Mouse (Mus musculus): ENCODE results near the gene Ttll5. TPM values are rescaled to one million over a fixed set of nuclear protein-coding genes. Genes with fewer than 3 reads are reported as not detected.

Gene Ttll5
- total RNA-seq, 1 experiment from 2014 or later: 21.9 TPM

DNA sequence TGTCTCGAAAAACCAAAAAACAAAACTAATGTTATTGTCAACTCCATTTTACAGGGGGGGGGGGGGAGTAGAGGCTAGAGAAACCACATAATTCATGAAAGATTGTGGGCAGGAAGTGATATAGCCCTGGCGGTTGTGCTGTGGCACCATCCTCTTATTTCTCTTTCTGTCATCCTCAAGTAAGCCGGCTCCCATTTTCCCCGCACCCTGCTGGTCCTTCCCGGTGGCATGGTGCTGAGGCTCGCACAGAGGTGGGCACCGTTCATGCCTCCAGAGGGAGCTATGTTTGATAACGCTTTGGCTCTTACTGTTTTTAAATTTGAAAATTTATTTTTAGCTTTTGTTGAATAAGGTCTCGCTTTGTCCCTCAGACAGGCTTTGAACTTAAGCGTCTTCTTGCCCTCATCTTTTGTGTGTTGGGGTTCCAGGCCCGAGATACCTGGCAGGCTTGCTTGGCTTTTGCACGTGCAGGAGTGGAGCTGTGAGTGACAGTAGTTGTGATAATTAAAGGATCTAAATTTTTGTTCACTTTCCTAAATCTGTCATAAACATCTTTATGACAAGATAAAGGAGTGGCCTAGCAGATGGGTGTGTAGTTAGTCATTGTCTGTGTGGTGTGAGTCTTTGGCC lies 15.0 kb downstream of the Ttll5 start:
- DNase-seq: no peak

DNA sequence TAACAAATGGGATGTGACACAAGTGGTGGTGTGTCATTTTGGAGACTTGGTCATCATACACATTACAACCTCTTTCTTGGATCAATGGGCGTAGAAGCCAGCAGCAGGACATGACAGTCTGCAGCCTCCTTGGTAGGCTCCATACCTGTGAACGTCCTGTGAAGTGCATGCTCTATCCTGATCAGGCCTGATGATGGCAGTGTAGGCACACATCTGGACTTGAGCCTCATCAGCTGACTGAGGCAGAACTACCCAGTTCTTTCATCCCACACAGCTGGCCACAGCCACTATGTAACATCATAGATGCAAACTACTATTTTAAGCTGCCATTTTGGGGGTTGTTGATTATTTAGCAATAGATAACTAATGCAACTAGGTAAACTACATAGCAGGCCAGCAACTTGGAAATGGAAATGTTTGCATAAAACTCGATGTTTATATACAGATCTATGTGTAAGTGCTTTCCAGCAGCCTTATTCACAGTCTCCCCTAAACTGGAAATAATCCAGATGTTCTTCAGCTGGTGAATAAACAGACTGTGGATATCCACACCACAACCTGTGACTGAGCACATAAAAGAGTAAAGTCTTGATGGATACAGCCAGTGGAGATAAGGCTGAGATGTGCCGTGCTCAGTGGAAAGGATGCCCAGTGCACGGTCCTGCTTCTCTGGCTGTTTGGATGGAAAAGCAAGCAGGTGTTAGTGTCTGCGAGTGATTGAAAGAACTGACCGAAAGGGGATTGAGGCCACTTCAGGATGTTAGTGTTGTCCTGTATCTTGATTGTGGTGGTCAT lies 23.9 kb downstream of the Ttll5 start:
- peak; percentile 58 for DNase-seq

DNA sequence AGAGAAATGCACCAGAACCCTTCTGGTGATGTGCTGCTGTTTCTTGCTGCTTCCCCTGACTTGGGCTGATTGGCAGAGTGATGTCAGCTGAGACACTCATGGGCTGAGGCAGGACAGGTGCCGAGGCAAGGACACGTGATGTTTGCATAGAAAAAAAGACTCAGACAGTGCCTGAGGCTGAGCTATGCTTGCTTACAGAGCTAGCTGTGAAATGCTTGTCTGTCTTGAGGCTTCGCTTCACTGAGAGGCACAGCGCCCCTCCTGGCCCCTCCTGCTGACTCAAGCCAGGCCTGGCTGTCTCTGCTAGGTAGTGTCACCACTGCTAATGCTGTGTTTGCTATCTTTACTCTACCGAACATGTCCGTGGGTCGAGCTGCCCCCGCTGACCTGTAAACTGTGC lies 26.2 kb downstream of the Ttll5 start:
- DNase-seq: no peak

GRCm38 (mm10) chr12:85853836-85854235 lies 29.4 kb downstream of the Ttll5 start:
- DNase-seq: no peak

DNA sequence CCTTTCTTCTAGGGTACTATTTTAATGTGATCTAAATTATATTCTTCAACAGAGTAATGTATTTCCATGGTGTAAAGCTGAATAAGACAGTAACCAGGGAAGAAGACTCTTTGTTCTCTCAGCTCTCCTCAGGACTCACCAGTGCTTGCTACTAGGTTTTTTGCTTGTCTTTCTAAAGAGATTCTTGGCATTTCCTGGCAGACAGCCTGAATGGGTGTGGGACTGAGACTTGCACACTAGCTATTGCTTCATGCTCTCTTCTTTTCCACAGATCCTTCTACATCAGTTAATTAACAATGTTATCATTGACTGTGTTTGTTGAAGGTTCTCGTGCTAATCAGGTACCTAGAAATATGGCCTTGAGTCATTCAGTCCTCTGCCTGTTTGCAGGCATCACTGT lies 29.8 kb downstream of the Ttll5 start:
- DNase-seq: no peak

DNA sequence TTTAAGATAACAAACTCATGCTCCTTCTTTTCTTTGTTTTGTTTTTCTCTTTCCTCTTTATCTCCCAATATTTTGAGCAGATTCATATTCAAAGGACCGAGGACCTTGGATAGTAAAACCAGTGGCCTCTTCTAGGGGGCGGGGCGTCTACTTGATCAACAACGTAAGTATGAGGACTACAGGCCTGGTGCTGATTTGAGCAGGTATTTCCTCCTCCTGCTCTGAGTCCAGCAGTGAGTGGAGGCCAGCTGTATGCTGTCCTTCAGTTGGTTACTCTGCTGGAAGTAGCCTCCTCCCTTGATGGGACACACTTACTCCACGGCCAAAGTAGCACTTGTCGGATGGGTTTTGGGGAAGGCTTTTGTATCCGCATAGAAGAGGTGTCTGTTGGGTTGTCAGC lies 32.8 kb downstream of the Ttll5 start:
- DNase-seq: no peak

DNA sequence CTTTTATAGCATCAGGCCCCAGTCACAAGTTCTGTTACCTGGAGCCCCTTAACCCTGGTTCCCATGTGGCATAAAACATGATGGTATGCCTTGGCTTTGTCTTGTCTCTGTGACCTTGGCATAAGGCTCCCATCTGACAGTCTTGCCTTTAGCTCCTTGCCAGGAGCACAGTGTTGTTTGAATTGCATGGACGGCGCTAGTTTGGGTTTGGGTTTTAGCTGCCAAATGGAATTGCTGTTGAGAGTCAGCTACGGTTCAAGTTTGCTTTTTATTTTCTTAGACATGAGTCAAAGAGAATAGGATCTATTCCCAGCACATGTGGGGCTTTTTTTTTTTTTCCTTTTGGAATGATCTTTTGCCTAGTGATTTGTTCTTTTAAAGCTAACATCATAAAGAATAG lies 34.7 kb downstream of the Ttll5 start:
- no peak for DNase-seq

DNA sequence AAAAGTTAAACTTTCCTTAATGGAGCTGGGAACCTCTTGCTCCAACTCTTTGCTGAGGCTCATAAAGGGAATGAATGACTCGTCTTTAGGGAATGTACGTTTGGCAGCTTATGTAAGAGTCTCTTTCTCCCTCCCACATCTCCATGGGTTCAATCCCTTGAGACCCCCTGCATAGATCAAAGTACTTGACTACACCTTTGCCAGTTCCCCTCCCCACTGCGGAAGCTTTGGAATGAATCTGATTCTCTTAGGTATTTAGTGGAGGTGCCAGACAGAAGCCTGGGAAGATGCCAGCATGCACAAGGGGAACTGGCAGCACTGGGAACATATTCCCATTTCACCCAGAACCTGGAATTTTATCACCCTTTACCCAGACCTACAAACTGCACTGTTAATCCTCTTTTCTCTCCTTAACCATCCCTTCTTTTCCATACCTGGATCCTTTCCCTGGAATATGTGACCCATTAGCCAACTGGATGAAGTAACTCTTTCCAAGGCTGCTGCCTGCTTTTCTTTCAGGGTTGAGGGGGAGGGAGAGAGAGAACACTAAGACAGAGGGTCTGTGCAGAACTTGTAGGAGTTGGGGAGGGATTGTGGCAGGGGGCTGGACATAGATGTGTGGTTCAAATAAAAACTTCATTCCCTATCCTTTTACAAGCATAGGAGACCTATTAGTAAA lies 35.2 kb downstream of the Ttll5 start:
- DNase-seq: peak; percentile 35

DNA sequence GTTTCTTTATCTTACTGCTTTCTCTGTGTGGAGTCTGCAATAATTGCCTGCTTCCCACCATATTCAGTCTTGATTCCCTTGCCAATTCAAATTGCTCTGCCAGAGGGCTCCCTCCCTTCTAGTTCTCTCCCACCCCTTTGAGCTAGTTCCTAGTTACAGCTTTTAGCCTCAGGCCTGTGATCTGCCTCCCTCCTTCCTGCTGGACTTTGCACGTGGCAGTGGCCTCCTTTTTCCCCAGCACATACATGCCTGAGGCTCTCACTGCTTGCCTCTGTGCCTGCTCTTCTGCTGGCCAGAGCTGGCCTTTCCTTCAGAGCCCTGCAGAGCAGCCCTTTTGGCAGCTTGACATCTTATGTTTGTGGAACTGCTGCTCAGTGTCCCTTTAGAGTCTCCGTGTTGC lies 38.1 kb downstream of the Ttll5 start:
- DNase-seq: peak; percentile 27

- no peak for DNase-seq
Measured at GRCm38 (mm10) chr12:85865526-85865925, 41.1 kb downstream of the Ttll5 start.

- no peak for DNase-seq
Measured at GRCm38 (mm10) chr12:85866624-85867023, 42.2 kb downstream of the Ttll5 start.

GRCm38 (mm10) chr12:85867125-85867524 lies 42.7 kb downstream of the Ttll5 start:
- no peak for DNase-seq

DNA sequence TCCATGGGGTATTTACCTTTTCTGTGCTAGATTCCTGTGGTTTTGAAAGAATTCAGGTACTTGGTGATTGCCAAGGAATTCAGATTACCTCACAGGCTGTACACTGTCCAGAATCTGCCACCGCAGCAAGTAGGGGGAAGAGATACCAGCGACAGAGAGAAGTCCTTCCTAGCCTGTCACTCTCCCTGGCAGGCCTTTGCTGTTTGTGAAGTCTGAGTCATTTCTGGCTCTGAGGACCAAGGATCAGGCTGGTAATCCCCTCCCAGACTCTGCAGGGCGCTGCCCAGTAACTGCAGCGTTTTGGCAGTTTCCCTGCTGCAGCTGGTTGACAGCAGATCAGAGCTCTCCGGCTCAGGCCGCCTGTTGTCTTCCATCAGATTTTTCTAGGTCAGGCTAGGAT lies 45.0 kb downstream of the Ttll5 start:
- DNase-seq: peak; percentile 70

DNA sequence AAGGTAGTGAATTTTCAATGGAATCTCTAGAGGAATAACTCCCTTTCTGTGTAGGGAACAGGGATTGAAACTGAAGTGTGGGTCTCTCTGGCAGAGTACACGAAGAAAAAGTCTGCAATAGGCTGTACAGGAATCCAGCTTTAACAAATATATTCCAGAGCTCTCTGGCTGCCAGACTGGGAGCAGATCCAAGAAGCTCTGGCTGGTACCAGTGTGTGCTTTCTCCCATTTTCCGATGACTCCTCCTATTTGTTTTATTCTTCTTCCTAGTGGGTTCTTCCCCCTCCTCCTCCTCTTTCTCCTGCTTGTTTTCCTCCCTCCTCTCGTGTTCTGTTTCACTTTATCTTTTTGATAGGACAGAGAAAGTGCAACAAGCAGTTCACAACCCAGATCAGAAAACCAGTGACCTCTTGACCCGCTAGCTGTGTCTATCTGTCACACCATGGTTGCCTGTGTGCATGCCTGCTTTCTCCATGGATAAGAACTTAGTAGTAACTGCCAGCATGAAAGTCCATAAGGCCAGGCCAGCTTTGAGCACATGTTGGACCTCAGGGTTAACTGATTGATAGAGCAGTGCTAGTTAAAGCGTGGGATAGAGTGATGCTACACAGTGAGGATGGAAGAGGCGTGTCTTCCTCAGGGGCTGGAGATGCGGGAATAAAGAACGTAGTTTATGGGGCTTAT lies 55.3 kb downstream of the Ttll5 start:
- DNase-seq: peak; percentile 14

GRCm38 (mm10) chr12:85885024-85885423 lies 60.6 kb downstream of the Ttll5 start:
- DNase-seq: no peak

- DNase-seq: no peak
Measured at GRCm38 (mm10) chr12:85890054-85890453, 65.6 kb downstream of the Ttll5 start.

DNA sequence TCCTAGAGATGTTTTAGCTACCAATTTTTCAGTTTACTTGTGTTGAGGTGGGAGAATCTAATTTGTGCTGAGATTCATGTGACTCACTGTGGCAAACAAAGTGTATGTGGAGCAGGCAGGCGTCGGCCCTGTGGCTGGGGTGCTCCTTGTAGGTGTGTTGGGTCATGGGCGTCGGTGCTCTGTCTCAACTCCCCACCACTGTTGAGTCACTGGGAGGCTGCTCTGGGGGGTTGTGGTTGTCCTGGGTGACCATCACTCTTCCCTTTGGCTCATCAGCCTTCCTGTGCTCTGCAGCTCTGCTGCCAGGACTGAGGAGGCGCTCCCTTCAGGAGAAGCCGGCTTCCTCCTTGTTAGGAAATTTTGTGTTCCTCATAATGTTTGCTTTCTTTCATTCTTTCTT lies 79.5 kb downstream of the Ttll5 start:
- no peak for DNase-seq

GRCm38 (mm10) chr12:85905666-85906065 lies 81.2 kb downstream of the Ttll5 start:
- no peak for DNase-seq

DNA sequence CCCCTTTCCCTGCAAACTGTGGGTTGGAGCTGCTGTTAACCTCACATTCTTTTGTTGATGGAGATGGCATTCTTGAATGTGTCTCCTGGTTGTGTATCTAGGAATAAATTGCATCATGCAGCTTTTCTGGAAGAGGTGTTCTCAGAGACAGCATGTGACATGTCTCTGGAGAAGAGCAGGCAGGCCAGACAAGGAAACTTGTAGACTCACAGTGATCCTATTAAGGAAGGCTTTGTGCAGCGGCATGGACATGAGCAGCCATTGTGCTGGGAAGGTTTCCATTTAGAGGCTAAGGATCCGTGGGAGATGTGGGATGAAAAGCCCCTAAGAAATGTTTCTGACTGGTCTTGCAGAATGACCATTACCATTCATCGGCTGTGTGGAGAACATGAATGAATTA lies 83.4 kb downstream of the Ttll5 start:
- DNase-seq: no peak

DNA sequence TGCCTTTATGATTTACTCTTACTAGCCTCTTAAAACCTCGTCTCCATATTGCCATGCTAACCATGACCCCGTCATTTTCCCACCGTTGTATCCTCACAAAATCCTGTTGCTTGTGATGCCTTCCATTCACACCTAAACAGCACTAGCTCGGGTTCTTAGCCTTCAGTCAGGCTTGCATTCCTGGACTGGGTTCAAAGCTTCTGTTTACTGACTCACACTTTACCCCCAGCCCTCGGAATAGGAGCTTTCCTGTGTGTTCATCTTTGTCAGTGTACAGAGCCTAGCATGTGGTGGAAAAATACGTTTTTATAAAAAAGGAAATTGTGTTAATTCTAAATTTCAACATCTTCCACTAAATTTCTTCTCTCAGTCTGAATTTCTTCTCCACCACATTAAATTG lies 86.4 kb downstream of the Ttll5 start:
- DNase-seq: no peak

GRCm38 (mm10) chr12:85912712-85913504 lies 88.4 kb downstream of the Ttll5 start:
- no peak for DNase-seq

DNA sequence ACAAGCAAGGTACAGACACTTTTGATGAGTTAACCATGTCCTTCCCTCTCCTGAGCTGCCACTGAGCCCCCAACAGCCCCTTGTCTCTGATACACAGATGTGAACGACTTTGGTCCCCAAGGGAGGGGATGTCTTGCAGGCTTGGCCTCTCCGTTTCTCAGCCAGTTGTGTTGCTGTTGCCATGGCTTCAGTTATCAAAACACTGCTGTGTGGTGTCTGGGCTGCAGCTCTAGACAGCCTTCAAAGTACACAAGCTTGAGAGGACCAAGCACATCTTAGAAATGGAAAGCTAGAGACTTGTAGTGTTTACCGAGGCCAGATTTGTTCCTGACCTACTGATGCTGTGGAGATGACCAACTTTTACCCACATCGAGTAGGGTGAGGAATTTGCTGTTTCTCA lies 102.4 kb downstream of the Ttll5 start:
- DNase-seq: no peak
